Mouse (Mus musculus) MEL (cell line): ENCODE data around the gene Mapkbp1. TPM values are rescaled to one million over a fixed set of nuclear protein-coding genes. Genes with fewer than 3 reads are reported as not detected.

Experiments
- DNase-seq: peaks from one replicate; pipeline ENCODE4 v3.0.0; 2011; ENCODE audit warnings: low read depth, low spot score
- H3K27ac ChIP-seq: 2 replicates; pipeline ENCODE4 v1.5.1; 2012; ENCODE audit warnings: low read depth, mild to moderate bottlenecking, control low read depth, low read length, moderate library complexity; ENCODE audit not compliant: control insufficient read depth
- H3K27me3 ChIP-seq, 2 experiments: fragments of 150-350 bp in 1 of 2; sonication (generic) in 1 of 2; 2 replicates each; pipeline ENCODE4 v1.6.1; 2012; ENCODE audit warnings: low read length in 2 of 2, mild to moderate bottlenecking in 2 of 2, improper control_type of control experiment in 1 of 2, moderate library complexity in 1 of 2; ENCODE audit not compliant: insufficient read depth in 2 of 2, control insufficient read depth in 1 of 2
- H3K36me3 ChIP-seq, 2 experiments: 2 replicates each; pipeline ENCODE4 v1.6.1; 2012 to 2014; ENCODE audit warnings: low read length in 2 of 2, improper control_type of control experiment in 1 of 2, inconsistent platforms in 1 of 2, mild to moderate bottlenecking in 1 of 2; ENCODE audit not compliant: insufficient read depth in 2 of 2, control insufficient read depth in 1 of 2
- H3K4me1 ChIP-seq, 2 experiments: fragments of 150-350 bp in 1 of 2; sonication (generic) in 1 of 2; 2 replicates each; pipeline ENCODE4 v1.6.1; 2012; ENCODE audit warnings: low read length in 2 of 2, improper control_type of control experiment in 1 of 2, mild to moderate bottlenecking in 1 of 2; ENCODE audit not compliant: insufficient read depth in 2 of 2, control insufficient read depth in 1 of 2
- H3K4me3 ChIP-seq, 2 experiments: fragments of 150-350 bp in 1 of 2; sonication (generic) in 1 of 2; 2 replicates each; pipeline ENCODE4 v1.5.1; 2012; ENCODE audit warnings: low read depth in 2 of 2, low read length in 2 of 2, mild to moderate bottlenecking in 2 of 2, moderate library complexity in 2 of 2, control low read depth in 1 of 2, improper control_type of control experiment in 1 of 2; ENCODE audit not compliant: control insufficient read depth in 1 of 2, insufficient read depth in 1 of 2
- H3K79me2 ChIP-seq: 2 replicates; pipeline ENCODE4 v1.6.1; 2012; ENCODE audit warnings: mild to moderate bottlenecking, low read length, moderate library complexity; ENCODE audit not compliant: control insufficient read depth, poor library complexity, insufficient read depth
- H3K9ac ChIP-seq: 2 replicates; pipeline ENCODE4 v1.6.1; 2012; ENCODE audit warnings: low read depth, mild to moderate bottlenecking, control low read depth, low read length, moderate library complexity; ENCODE audit not compliant: control insufficient read depth, poor library complexity, severe bottlenecking
- H3K9me3 ChIP-seq: fragments of 150-350 bp; sonication (generic); replicated peaks from 2 replicates; pipeline ENCODE4 v1.6.1; 2012; ENCODE audit warnings: mild to moderate bottlenecking, low read length, improper control_type of control experiment, moderate library complexity; ENCODE audit not compliant: insufficient read depth
- CHD1 ChIP-seq: IDR thresholded peaks from 2 replicates; pipeline ENCODE4 v1.6.1; 2012; ENCODE audit warnings: low read depth, mild to moderate bottlenecking, inconsistent platforms, low read length, improper control_type of control experiment
- CHD2 ChIP-seq: IDR thresholded peaks from 2 replicates; pipeline ENCODE4 v1.6.1; 2011; ENCODE audit warnings: low read length, improper control_type of control experiment
- E2F4 ChIP-seq: IDR thresholded peaks from 2 replicates; pipeline ENCODE4 v1.6.1; 2011; ENCODE audit warnings: low read depth, low read length, improper control_type of control experiment, borderline replicate concordance
- ELF1 ChIP-seq: IDR thresholded peaks from 2 replicates; pipeline ENCODE4 v1.6.1; 2014; ENCODE audit warnings: low read depth, mild to moderate bottlenecking, inconsistent platforms, low read length, improper control_type of control experiment, moderate library complexity
- ETS1 ChIP-seq: IDR thresholded peaks from 2 replicates; pipeline ENCODE4 v1.6.1; 2012; ENCODE audit warnings: low read depth, mild to moderate bottlenecking, inconsistent platforms, low read length, improper control_type of control experiment, moderate library complexity
- GATA1 ChIP-seq: IDR thresholded peaks from 2 replicates; pipeline ENCODE4 v1.6.1; 2011; ENCODE audit warnings: low read depth, low read length, improper control_type of control experiment
- JUND ChIP-seq: IDR thresholded peaks from 2 replicates; pipeline ENCODE4 v1.6.1; 2011; ENCODE audit warnings: low read depth, mild to moderate bottlenecking, improper control_type of control experiment, low read length
- KAT2A ChIP-seq: conservative IDR thresholded peaks from 2 replicates; pipeline ENCODE4 v1.6.1; 2012; ENCODE audit warnings: low read depth, low read length, improper control_type of control experiment, inconsistent platforms
- MYC ChIP-seq: IDR thresholded peaks from 2 replicates; pipeline ENCODE4 v1.6.1; 2011; ENCODE audit warnings: low read depth, mild to moderate bottlenecking, low read length, improper control_type of control experiment, moderate library complexity
- NRF1 ChIP-seq: IDR thresholded peaks from 2 replicates; pipeline ENCODE4 v1.6.1; 2014; ENCODE audit warnings: low read depth, mild to moderate bottlenecking, inconsistent platforms, low read length, improper control_type of control experiment, moderate library complexity; ENCODE audit not compliant: poor library complexity, insufficient read depth, severe bottlenecking
- POLR2A ChIP-seq, 2 experiments: IDR thresholded peaks; 2 replicates each; pipeline ENCODE4 v1.6.1; 2011 to 2012; ENCODE audit warnings: low read length in 2 of 2, mild to moderate bottlenecking in 2 of 2, control low read depth in 1 of 2, improper control_type of control experiment in 1 of 2, low read depth in 1 of 2, moderate library complexity in 1 of 2; ENCODE audit not compliant: control insufficient read depth in 1 of 2, insufficient read depth in 1 of 2, poor library complexity in 1 of 2
- POLR2AphosphoS5 ChIP-seq: IDR thresholded peaks from 2 replicates; pipeline ENCODE4 v1.6.1; 2012; ENCODE audit warnings: low read depth, borderline replicate concordance, mild to moderate bottlenecking, inconsistent platforms, low read length, moderate library complexity, mixed read lengths
- RCOR1 ChIP-seq: IDR thresholded peaks from 2 replicates; pipeline ENCODE4 v1.6.1; 2012; ENCODE audit warnings: low read depth, mild to moderate bottlenecking, inconsistent platforms, low read length, improper control_type of control experiment
- TCF12 ChIP-seq: IDR thresholded peaks from 2 replicates; pipeline ENCODE4 v1.6.1; 2014; ENCODE audit warnings: low read depth, mild to moderate bottlenecking, inconsistent platforms, low read length, improper control_type of control experiment, moderate library complexity
- UBTF ChIP-seq: IDR thresholded peaks from 2 replicates; pipeline ENCODE4 v1.6.1; 2012; ENCODE audit warnings: low read depth, mild to moderate bottlenecking, inconsistent platforms, low read length, improper control_type of control experiment, moderate library complexity, borderline replicate concordance; ENCODE audit not compliant: insufficient read depth
- ZKSCAN1 ChIP-seq: IDR thresholded peaks from 2 replicates; pipeline ENCODE4 v1.6.1; 2012; ENCODE audit warnings: low read depth, mild to moderate bottlenecking, inconsistent platforms, low read length, improper control_type of control experiment, moderate library complexity
- polyA plus RNA-seq, 2 experiments: library from polyadenylated mRNA; stranded (reverse) in 1 of 2; unstranded in 1 of 2; fragments of >175 nt in 1 of 2; fragments of >200 nt in 1 of 2; gene quantifications; 2 replicates each; pipeline versions ENCODE4 v1.2.1 to v1.2.4; 2012; ENCODE audit warnings: low replicate concordance in 2 of 2, low read depth in 1 of 2; ENCODE audit not compliant: insufficient read length in 2 of 2, insufficient read depth in 1 of 2, missing spikeins in 1 of 2
- total RNA-seq: library from RNA; depleted of rRNA; stranded (reverse); fragments of 300-350 nt; gene quantifications from 2 replicates; pipeline ENCODE4 v1.2.3, GENCODE M21; 2012

Gene Mapkbp1
- total and polyA plus RNA-seq, 3 experiments = 2.5 to 4.9 TPM; not detected in 1

- Histone ChIP-seq H3K9me3 (no peaks in the 10 kb centered on the region), H3K4me1 (no peaks in the 10 kb centered on the region), H3K9ac (no peak overlapping the region), H3K36me3 (no peaks in the 10 kb centered on the region), H3K79me2 (no peaks in the 10 kb centered on the region)
- TF ChIP-seq JUND = no peak
- TF ChIP-seq, all 39 proteins: peak for 0
- no peak overlapping the region for H3K4me3 ChIP-seq
- no peaks in the 10 kb centered on the region for H3K27me3 ChIP-seq
- no peak overlapping the region for H3K27ac ChIP-seq
- DNase-seq = no peak
Measured at GRCm38 (mm10) chr2:120001956-120002355, 29.5 kb downstream of the Mapkbp1 start.

GRCm38 (mm10) chr2:120003970-120004369 is 31.5 kb downstream of the Mapkbp1 start:
- H3K9me3 ChIP-seq = no peaks in the 10 kb centered on the region
- no peaks in the 10 kb centered on the region for H3K79me2 ChIP-seq
- TF ChIP-seq UBTF = no peak
- no peak for TF ChIP-seq POLR2AphosphoS5
- TF ChIP-seq JUND = no peak
- no peak for TF ChIP-seq ETS1
- TF ChIP-seq RCOR1 = no peak
- no peak for TF ChIP-seq NRF1
- no peak for TF ChIP-seq POLR2A (IDR thresholded peaks at IDR 0.05; ENCODE audit: control insufficient read depth in 1 of 2, insufficient read depth in 1 of 2, low read depth in 1 of 2, low read length in 2 of 2, poor library complexity in 1 of 2)
- TF ChIP-seq TCF12 = no peak
- TF ChIP-seq GATA1 = no peak
- no peak for TF ChIP-seq CHD1
- TF ChIP-seq MYC = no peak
- TF ChIP-seq KAT2A = no peak
- TF ChIP-seq E2F4 = no peak
- no peak for TF ChIP-seq ZKSCAN1
- TF ChIP-seq CHD2 = no peak
- TF ChIP-seq, all 39 proteins: peak for 0
- no peaks in the 10 kb centered on the region for H3K27me3 ChIP-seq
- no peak overlapping the region for H3K27ac ChIP-seq
- DNase-seq = no peak
- H3K36me3 ChIP-seq = no peaks in the 10 kb centered on the region
- H3K9ac ChIP-seq = no peak overlapping the region
- no peak overlapping the region for H3K4me3 ChIP-seq
- no peaks in the 10 kb centered on the region for H3K4me1 ChIP-seq

- DNase-seq = no peak
- Histone ChIP-seq H3K4me3 (no peak overlapping the region), H3K79me2 (no peaks in the 10 kb centered on the region), H3K27ac (no peak overlapping the region), H3K9me3 (no peaks in the 10 kb centered on the region), H3K9ac (no peak overlapping the region), H3K36me3 (no peaks in the 10 kb centered on the region), H3K4me1 (no peaks in the 10 kb centered on the region), H3K27me3 (no peaks in the 10 kb centered on the region)
- TF ChIP-seq ZKSCAN1 (no peak), ELF1 (no peak), GATA1 (no peak)
Measured at GRCm38 (mm10) chr2:120006696-120007095, 34.2 kb downstream of the Mapkbp1 start.
